Mouse (Mus musculus) neural tube, embryonic 15.5 days (tissue): ENCODE measurements around the gene Baz1a. TPM values are rescaled to one million over a fixed set of nuclear protein-coding genes. Genes with fewer than 3 reads are reported as not detected.

ENCODE experiments used
- ATAC-seq: fragments of 200-750 bp; cut with Nextera tagmentation; 2 replicates; pipeline ENCODE4 v1.8.0; 2017; ENCODE audit warnings: mild to moderate bottlenecking, moderate TSS enrichment, moderate library complexity; ENCODE audit not compliant: low FRiP score
- H3K27ac ChIP-seq: fragments of 300-500 bp; sonication (generic); replicated peaks from 2 replicates; pipeline ENCODE4 v1.5.1; 2015; ENCODE audit warnings: mild to moderate bottlenecking, inconsistent platforms
- H3K27me3 ChIP-seq: fragments of 300-500 bp; sonication (generic); replicated peaks from 2 replicates; pipeline ENCODE4 v1.6.1; 2015; ENCODE audit warnings: inconsistent platforms
- H3K36me3 ChIP-seq: fragments of 300-500 bp; sonication (generic); 2 replicates; pipeline ENCODE4 v1.6.1; 2015; ENCODE audit warnings: inconsistent platforms
- H3K4me1 ChIP-seq: fragments of 300-500 bp; sonication (generic); 2 replicates; pipeline ENCODE4 v1.6.1; 2015; ENCODE audit warnings: inconsistent platforms
- H3K4me2 ChIP-seq: fragments of 300-500 bp; sonication (generic); 2 replicates; pipeline ENCODE4 v1.6.1; 2015; ENCODE audit warnings: inconsistent platforms, mild to moderate bottlenecking, moderate library complexity
- H3K4me3 ChIP-seq: fragments of 300-500 bp; sonication (generic); replicated peaks from 2 replicates; pipeline ENCODE4 v1.5.1; 2015; ENCODE audit warnings: mild to moderate bottlenecking, inconsistent platforms
- H3K9ac ChIP-seq: fragments of 300-500 bp; sonication (generic); replicated peaks from 2 replicates; pipeline ENCODE4 v1.6.1; 2015; ENCODE audit warnings: mild to moderate bottlenecking, inconsistent platforms
- H3K9me3 ChIP-seq: fragments of 300-500 bp; sonication (generic); replicated peaks from 2 replicates; pipeline ENCODE4 v1.6.1; 2016; ENCODE audit warnings: inconsistent platforms
- WGBS: fragments of 180-500 bp; shearing (Covaris S2); methylation state at CpG from one replicate; pipeline ENCODE4 v1.1.7; 2015; ENCODE audit warnings: mixed read lengths; 5-methylcytosine and 5-hydroxymethylcytosine counted together
- polyA plus RNA-seq: library from polyadenylated mRNA; unstranded; fragments of >200 nt; fragmentation: Nextera tagmentation; extraction: Ambion mirVana; gene quantifications from 2 replicates; pipeline ENCODE4 v1.2.1, GENCODE M21; 2015

The Baz1a gene
- 2.7 and 12.3 TPM in 2 replicates for polyA plus RNA-seq

GRCm38 (mm10) chr12:55013626-55014398 is at the start of gene Baz1a:
Gene Baz1a, minus strand, starts transcription at chr12:55014348.
- H3K27ac ChIP-seq = no peak within 1 kb of the TSS
- no peaks in the 10 kb centered on the region for H3K9me3 ChIP-seq
- 89% methylated on average over 6 of the region's 6 CpGs for WGBS
- no peaks in the 10 kb centered on the region for H3K27me3 ChIP-seq
- no peak within 1 kb of the TSS for H3K4me2 ChIP-seq
- no peak within 1 kb of the TSS for H3K4me3 ChIP-seq
- ATAC-seq = no peak
- no peaks in the 10 kb centered on the region for H3K36me3 ChIP-seq
- H3K9ac ChIP-seq = no peak within 1 kb of the TSS
- H3K4me1 ChIP-seq = 0 out of 2 replicates have a peak, but pooled peaks cover 5% of the 10 kb centered on the region

- ATAC-seq = no peak
- H3K36me3 ChIP-seq = 0 out of 2 replicates have a peak, but pooled peaks cover 9% of the 10 kb centered on the region
- no peaks in the 10 kb centered on the region for H3K9me3 ChIP-seq
- H3K4me2 ChIP-seq = no peak overlapping the region
- no peak overlapping the region for H3K9ac ChIP-seq
- H3K27ac ChIP-seq = no peak overlapping the region
- H3K27me3 ChIP-seq = no peaks in the 10 kb centered on the region
- 95% methylated on average over 1 of the region's 1 CpGs for WGBS
- H3K4me3 ChIP-seq = no peak overlapping the region
- no peaks in the 10 kb centered on the region for H3K4me1 ChIP-seq
Observed at GRCm38 (mm10) chr12:55062141-55062540, 48.0 kb upstream of the Baz1a start.

DNA sequence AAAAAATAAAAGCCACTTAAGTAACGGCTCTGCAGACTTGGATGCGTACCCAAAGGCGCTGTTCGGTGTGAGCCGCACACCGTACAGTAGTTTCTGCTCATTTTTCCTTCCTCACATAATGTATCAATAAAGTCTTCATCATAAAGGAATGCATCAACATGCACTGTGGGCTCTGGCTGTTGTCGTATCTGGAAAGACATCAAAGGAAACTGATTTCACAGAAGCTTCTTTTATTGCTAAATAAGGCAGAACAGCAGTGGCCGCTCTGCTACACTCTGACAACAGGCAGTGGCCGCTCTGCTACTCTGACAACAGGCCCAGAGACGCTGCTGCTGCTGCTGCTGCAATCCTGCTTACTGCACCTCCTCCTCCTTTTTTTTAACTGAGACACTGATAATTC is 46.9 kb upstream of the Baz1a start:
- H3K36me3 ChIP-seq = peaks cover 14% of the 10 kb centered on the region
- 71% methylated on average over 10 of the region's 10 CpGs for WGBS
- no peak for ATAC-seq
- H3K9me3 ChIP-seq = no peaks in the 10 kb centered on the region
- H3K27ac ChIP-seq = no peak overlapping the region
- no peak overlapping the region for H3K4me3 ChIP-seq
- H3K4me2 ChIP-seq = no peak overlapping the region
- no peaks in the 10 kb centered on the region for H3K4me1 ChIP-seq
- H3K9ac ChIP-seq = no peak overlapping the region
- H3K27me3 ChIP-seq = no peaks in the 10 kb centered on the region

DNA sequence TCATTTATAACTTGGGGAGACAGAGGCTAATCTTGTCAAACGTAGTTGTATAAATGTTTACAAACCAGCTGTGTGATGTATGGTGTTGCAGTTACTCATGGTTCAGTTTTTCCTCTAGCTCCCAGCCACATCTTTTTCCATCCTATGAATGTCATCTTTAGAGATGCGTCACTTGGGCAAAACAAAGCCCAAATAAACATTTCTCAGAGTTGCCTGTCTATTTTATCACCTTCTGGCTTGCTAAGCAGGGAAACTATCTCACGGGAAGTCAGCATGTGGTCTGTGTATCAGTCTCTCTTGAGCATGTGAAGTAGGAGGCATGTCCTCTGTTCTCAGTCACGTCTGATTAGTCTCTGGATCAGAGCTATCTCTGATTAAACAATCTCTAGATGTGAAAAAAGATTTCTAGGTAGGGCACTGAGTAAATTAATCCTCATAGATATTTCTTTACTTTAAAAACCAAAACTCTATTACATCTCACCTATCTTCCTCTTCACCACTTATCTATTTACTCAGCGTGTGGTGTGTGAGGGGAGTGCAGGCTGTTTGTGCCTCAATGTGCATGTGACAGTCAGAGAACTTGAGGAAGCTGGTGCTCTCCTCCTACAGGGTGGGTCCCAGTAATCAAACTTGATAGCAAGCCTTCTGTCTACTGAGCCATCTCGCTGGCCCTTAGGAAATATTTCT is 46.2 kb upstream of the Baz1a start:
- Histone ChIP-seq H3K9ac (no peak overlapping the region), H3K36me3 (peaks cover 14% of the 10 kb centered on the region), H3K27ac (no peak overlapping the region), H3K4me3 (no peak overlapping the region), H3K4me1 (no peaks in the 10 kb centered on the region), H3K9me3 (no peaks in the 10 kb centered on the region), H3K27me3 (no peaks in the 10 kb centered on the region), H3K4me2 (no peak overlapping the region)
- no peak for ATAC-seq
- 85% methylated on average over 6 of the region's 6 CpGs for WGBS

- WGBS = 71% methylated on average over 3 of the region's 3 CpGs
Observed at GRCm38 (mm10) chr12:55059812-55060211, 45.7 kb upstream of the Baz1a start.

GRCm38 (mm10) chr12:55058865-55059615 is 44.9 kb upstream of the Baz1a start:
- WGBS = 70% methylated on average over 6 of the region's 6 CpGs
- ATAC-seq = no peak
- H3K4me2 ChIP-seq = no peak overlapping the region
- no peak overlapping the region for H3K4me3 ChIP-seq
- H3K27me3 ChIP-seq = no peaks in the 10 kb centered on the region
- H3K36me3 ChIP-seq = peaks cover 14% of the 10 kb centered on the region
- H3K9me3 ChIP-seq = no peaks in the 10 kb centered on the region
- H3K27ac ChIP-seq = no peak overlapping the region
- no peak overlapping the region for H3K9ac ChIP-seq
- no peaks in the 10 kb centered on the region for H3K4me1 ChIP-seq

More at GRCm38 (mm10) chr12:55059812-55060211, 45.7 kb upstream of the Baz1a start:
- peaks cover 14% of the 10 kb centered on the region for H3K36me3 ChIP-seq
- no peak overlapping the region for H3K4me2 ChIP-seq
- no peak overlapping the region for H3K9ac ChIP-seq
- no peaks in the 10 kb centered on the region for H3K27me3 ChIP-seq
- no peak overlapping the region for H3K4me3 ChIP-seq
- ATAC-seq = no peak
- no peak overlapping the region for H3K27ac ChIP-seq
- no peaks in the 10 kb centered on the region for H3K4me1 ChIP-seq
- no peaks in the 10 kb centered on the region for H3K9me3 ChIP-seq

- Histone ChIP-seq H3K4me1 (no peaks in the 10 kb centered on the region), H3K27me3 (no peaks in the 10 kb centered on the region), H3K36me3 (peaks cover 21% of the 10 kb centered on the region), H3K27ac (no peak overlapping the region), H3K4me3 (no peak overlapping the region), H3K4me2 (no peak overlapping the region), H3K9ac (no peak overlapping the region), H3K9me3 (no peaks in the 10 kb centered on the region)
- ATAC-seq = no peak
- WGBS = 82% methylated on average over 2 of the region's 2 CpGs
Observed at GRCm38 (mm10) chr12:55056703-55057102, 42.6 kb upstream of the Baz1a start.

DNA sequence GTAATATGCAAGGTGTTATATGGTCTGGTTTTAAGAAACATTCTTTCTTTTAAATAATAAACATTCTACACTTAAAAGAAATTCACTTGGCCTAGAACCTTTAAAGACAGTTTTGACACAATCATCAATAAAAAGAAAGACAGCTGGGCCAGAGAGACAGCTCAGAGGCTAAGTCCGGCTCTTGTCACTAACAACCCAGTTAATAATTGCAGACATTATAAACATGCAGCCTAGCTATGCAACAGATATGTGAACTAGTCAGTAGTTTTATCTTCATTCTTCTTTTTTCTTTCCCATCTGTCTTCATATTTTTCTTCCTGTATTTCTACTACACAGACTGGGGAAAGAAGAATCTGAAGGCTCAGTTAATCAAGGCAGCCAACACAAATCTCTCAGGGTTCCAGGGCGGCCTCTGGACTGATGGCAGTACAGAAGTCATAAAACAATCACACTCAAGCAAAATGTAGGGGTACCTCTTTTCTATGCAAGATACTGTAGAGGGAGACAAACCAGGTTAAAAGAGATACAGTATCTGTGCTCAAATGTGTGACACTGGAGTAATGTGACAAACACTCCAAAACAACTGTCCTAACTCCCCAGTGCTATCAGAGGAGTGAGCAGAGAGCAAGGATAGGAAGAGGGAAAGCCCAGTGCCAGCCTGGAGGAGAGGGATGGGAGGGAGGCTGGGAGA is 40.5 kb upstream of the Baz1a start:
- Histone ChIP-seq H3K27ac (no peak overlapping the region), H3K9me3 (no peaks in the 10 kb centered on the region), H3K4me3 (no peak overlapping the region), H3K36me3 (peaks cover 21% of the 10 kb centered on the region), H3K4me1 (no peaks in the 10 kb centered on the region), H3K9ac (no peak overlapping the region), H3K27me3 (no peaks in the 10 kb centered on the region), H3K4me2 (no peak overlapping the region)
- 77% methylated on average over 2 of the region's 2 CpGs for WGBS
- no peak for ATAC-seq

DNA sequence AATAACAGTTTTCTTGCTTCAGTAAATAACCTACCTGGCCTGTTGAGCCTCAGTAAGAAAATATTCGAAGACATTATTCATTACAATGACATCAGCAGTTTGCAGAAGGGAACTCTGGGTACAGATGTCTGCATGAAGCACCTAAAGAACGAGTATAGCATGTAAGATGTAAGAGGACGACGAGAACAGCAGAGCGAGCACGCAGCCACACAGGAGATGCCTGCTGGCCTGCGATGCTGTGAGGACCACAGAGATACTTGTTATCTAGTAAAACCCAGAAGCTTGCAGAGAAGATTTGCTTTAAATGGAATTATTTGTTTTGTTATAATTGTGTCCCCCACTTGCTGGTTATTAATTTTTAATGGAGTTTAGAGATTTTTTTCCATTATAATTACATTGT is 39.1 kb upstream of the Baz1a start:
- 87% methylated on average over 7 of the region's 7 CpGs for WGBS
- Histone ChIP-seq H3K36me3 (peaks cover 15% of the 10 kb centered on the region), H3K27me3 (no peaks in the 10 kb centered on the region), H3K9ac (no peak overlapping the region), H3K4me1 (no peaks in the 10 kb centered on the region), H3K4me3 (no peak overlapping the region), H3K27ac (no peak overlapping the region), H3K9me3 (no peaks in the 10 kb centered on the region), H3K4me2 (no peak overlapping the region)
- ATAC-seq = no peak

DNA sequence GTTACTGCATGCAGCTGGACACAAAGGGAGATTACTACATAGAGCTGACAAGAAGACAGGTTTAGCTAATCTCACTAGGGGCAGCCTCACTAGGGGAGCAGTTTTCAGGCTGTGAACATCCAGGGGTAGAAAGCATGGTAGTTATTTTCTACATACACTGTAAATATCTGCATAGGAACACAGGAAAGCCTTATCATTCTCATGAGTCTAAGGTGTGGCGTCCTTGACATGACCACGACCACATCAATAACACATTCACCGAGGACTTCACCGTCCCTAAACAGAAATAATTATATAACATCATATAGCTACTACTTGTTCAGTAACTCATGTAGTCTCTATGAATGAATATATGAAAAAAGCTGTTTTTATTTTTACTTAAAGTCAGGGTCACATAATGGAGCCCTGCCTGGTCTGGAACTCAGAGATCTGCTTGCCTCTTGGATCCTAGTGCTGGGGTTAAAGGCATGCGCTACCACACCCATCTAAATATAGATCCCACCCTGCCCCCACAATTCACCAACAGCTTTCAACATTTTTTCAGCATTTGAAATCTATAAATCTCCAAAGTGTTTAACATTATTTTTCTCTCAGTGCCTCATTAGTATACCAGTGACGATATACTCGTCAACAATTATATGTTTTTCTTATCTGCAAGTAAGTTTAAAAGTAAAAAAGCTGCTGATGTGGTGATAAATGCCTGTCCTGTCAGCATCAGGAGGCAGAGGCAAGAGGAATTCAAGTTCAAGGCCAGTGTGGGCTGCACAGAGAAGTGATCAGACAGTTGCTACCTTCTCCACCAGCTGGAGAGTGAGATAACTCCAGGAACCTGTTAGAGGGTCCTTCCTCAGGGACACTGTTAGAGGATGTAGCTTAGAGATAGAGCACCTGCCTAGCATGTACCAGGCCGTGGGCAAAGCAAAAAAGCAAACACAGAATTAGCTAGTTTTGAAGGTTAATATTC is 37.3 kb upstream of the Baz1a start:
- H3K9me3 ChIP-seq = no peaks in the 10 kb centered on the region

More for the DNA sequence above, 37.3 kb upstream of the Baz1a start:
- no peaks in the 10 kb centered on the region for H3K4me1 ChIP-seq
- H3K4me3 ChIP-seq = no peak overlapping the region
- H3K27me3 ChIP-seq = no peaks in the 10 kb centered on the region
- WGBS = 94% methylated on average over 8 of the region's 8 CpGs
- H3K9ac ChIP-seq = no peak overlapping the region
- no peak overlapping the region for H3K27ac ChIP-seq
- peaks cover 10% of the 10 kb centered on the region for H3K36me3 ChIP-seq
- ATAC-seq = no peak
- H3K4me2 ChIP-seq = no peak overlapping the region
